Mouse (Mus musculus): Measurements from ENCODE around the gene Vps8.

Vps8 gene

DNA sequence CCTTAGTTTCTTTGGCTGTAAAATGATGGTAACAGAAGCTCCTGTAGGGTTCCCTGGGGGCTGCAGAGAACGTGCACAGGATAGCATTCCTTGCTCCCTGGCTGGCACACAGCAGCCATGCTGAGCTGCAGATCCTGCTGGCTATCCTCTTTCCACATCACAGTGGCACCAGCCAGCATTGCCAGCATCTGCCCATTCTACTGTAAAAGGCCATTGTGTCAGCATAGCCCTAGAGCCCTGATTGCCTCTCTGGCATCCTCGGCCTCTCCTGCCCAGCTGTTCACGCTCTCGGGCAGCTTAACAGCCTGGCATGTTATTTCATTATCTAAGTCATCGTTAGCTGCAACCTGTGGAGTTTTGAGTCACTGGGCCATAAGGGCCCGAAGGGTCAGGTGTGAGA is 204.3 kb downstream of the Vps8 start:
- DNase-seq (ENCODE audit: low read depth, low spot score), result no peak

DNA sequence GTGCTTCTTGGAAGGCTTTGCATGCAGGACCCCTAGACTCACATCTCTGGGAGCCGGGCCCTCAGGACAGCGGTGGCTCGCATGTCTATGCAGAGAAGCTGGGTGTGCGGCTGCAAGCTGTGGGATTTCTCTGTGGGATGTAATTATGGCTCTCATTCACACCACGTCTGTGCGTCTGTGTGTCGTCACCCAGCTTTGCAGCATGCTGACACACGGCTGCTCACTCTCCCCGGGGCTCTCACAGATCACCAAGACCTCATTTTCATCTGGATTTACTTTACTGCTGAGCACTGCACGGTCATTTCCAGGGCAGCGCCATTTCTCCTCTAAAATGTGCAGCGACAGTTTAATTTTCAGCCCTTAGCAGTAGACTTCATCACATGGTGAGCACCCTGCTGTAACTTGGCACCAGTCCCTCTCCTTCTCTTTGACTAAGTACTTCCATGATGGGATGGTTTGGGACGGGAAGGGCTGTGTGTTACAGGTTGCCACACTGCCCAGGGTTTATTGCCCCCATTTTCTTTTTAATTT is 205.2 kb downstream of the Vps8 start:
- no peak for DNase-seq (ENCODE audit: low read depth, low spot score)

DNA sequence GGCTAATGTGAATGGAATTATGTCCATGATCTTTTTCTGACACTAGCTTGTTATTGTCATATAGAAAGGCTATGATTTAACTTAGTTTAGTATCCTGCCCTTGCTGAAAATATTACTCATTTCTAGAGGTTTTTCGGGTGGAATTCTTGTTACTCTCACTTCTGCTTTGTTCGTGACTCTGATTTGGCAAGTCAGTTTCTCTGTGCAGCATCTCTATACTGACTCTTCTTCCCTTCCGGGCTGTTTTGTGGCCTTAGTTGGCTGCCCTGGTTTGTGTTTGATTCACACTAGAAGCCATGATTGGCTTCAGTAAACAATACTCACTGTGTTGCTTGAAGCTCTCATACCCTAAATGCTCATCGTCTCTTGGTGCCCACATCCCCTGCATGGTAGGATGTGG is 207.7 kb downstream of the Vps8 start:
- no peak for DNase-seq (ENCODE audit: low read depth, low spot score)

DNA sequence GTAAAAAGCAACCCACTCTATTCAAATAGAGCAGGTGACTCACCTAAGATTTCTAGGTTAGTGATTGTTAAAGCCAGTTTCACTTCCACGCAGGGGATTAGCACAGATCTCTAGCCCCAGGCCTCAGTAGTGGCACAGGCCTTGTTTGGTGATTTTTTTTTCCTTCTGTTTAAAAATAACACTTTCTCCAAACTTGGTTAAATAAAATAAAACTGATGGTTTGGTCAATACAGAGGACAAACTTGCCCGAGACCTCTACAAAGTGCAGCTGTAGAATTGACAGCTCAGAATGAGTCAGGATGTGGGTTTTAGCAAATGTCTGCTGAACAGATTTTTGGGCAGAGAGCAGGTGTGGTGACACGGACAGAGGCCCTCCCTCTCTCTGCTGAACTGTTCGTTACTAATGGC is 208.9 kb downstream of the Vps8 start:
- DNase-seq (ENCODE audit: low read depth, low spot score), result no peak

GRCm38 (mm10) chr16:21634460-21634859 is 211.5 kb downstream of the Vps8 start:
- DNase-seq (ENCODE audit: low read depth, low spot score), result no peak

GRCm38 (mm10) chr16:21636156-21636853 is 213.4 kb downstream of the Vps8 start:
- DNase-seq (ENCODE audit: low read depth, low spot score), result no peak

- DNase-seq (ENCODE audit: low read depth, low spot score), result no peak
Measured at GRCm38 (mm10) chr16:21637201-21637819, 214.4 kb downstream of the Vps8 start.

GRCm38 (mm10) chr16:21640766-21641499 is 218.0 kb downstream of the Vps8 start:
- DNase-seq (ENCODE audit: low read depth, low spot score), result no peak

- no peak for DNase-seq (ENCODE audit: low read depth, low spot score)
Measured at GRCm38 (mm10) chr16:21641944-21642343, 219.0 kb downstream of the Vps8 start.

- DNase-seq (ENCODE audit: low read depth, low spot score), result no peak
Measured at GRCm38 (mm10) chr16:21642906-21643305, 220.0 kb downstream of the Vps8 start.

DNA sequence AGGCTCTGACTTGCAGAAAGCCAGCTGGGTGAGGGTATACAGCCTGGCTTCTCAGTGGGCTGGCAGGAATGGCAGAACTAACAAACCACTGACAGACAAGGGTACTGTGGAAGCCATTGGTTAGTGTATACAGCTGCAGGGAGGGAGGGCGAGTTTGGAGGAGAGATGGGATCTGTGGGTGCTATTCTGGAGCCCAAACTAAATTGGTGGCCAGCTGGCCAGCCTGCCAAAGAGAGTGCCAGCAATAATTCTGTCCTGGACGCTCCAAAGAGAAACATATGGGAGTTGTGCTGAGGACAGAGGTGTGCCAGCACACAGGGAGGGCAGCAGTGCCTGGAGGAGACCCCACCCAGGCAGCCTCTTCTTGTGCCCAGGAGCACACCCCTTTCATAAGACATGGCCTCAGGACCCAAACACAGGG is 220.7 kb downstream of the Vps8 start:
- DNase-seq (ENCODE audit: low read depth, low spot score), result no peak

GRCm38 (mm10) chr16:21644066-21644561 is 221.2 kb downstream of the Vps8 start:
- DNase-seq (ENCODE audit: low read depth, low spot score), result no peak

DNA sequence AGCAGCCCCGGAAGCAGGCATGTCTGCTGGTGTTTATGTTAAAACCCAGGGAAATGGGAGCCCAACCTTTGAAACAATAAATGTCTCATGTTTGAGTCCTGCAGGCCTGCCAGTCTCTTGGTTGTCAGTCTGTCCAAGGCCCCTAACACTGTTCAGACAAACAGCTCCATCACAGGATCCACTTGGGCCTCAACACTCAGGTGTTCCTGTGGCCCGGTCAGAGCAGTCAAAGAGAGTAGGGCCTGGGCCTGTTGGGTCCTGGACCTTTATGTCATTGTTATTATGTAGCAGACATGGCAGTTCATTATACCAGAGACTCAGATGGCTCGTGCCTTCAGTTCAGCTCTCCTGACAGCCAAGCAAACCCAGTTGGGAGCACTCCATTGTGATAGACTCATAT is 221.7 kb downstream of the Vps8 start:
- no peak for DNase-seq (ENCODE audit: low read depth, low spot score)

GRCm38 (mm10) chr16:21645915-21646314 is 223.0 kb downstream of the Vps8 start:
- no peak for DNase-seq (ENCODE audit: low read depth, low spot score)

DNA sequence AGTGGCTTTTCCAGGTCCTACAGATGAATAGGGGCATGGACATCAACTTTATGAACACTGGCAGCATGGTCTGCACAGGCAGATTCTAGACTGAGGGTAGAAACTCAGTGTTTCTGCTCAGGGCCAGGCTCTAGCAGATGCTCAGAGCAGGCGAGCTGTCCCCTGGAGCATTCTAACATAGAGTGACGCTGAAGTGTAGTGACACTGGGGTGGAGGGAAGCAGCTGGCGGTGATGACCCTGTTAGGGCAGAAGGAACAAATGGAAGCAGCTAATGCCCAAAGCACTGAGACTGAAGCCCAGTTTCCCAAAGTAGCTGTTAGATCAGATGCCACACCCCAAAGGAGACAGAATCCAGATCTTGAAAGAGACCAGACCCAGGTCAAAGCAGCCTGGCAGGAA is 223.6 kb downstream of the Vps8 start:
- no peak for DNase-seq (ENCODE audit: low read depth, low spot score)

DNA sequence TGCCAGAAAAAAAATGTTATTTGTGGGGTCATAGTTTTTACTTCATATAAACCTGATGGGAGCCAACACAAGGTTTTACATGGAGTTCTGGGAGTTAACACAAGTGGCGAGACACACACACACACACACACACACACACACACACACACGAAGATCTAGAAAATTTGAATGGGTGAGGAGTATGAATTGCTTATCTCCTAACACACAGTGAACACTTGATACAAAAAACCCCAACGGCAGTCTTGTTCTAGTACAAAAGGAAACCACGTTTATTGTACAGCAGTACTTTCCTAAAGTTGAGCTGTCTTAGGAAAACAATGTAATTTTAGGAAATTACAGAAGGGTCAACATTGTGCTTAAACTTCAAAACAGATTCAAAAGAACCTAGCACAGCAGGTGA is 225.9 kb downstream of the Vps8 start:
- DNase-seq (ENCODE audit: low read depth, low spot score), result no peak

DNA sequence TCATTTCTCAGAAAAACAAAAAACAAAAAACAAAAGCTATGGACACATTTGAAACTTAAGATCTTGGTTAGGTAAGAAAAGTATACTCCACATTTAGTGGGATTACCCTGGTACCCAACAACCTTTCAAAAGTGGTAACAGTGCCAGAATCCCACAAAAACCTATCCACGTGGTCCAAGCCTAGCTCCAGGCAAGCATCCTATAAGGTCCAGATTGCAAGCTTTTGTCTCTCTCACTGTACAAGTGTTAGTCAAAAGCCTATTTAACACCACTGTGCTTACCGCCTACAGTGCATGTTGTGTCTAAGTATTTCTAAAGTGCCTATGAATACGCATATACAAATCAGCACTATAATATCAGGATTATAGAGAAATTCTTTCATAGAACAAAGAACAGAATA is 227.4 kb downstream of the Vps8 start:
- no peak for DNase-seq (ENCODE audit: low read depth, low spot score)

GRCm38 (mm10) chr16:21651161-21651560 is 228.2 kb downstream of the Vps8 start:
- DNase-seq (ENCODE audit: low read depth, low spot score), result no peak

DNA sequence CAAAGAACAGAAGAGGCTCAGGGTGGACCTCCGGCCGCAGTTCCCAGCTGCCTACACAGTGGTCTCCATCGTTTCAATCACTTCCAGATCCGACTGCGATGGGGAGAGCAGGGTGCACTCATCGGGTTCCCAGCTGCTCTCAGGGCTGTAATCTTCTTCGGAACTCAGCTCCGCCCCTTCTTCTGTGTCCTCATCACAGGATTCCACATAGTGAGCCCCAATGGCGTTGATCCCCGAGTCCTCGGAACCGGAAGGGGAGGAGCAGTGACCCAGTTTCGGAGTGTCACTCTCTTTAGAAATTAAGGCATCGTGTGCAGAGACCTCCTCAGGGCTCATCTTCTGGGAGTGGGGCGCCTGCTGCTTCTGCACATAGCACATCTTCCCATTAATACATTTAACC is 230.2 kb downstream of the Vps8 start:
- DNase-seq (ENCODE audit: low read depth, low spot score), result no peak

DNA sequence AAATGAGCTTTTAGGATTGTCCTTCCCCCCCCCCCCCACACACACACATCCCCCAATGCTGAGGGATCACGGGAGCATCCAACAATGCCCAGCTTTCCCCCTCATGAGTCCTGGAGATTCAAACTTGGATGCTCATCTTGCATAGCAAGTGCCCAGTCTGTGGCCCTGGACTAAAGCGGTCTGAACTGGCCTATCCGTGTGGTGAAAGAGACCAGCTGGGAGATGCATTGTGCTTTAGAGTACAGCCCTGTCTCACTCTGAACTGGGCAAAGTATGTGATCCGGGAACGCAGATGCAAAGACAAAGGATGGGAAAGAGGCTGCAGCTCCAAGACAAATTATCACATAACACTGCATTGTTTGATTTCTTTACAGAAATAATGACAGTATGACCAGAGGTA is 231.5 kb downstream of the Vps8 start:
- DNase-seq (ENCODE audit: low read depth, low spot score), result no peak

- DNase-seq (ENCODE audit: low read depth, low spot score), result no peak
Measured at GRCm38 (mm10) chr16:21655291-21655690, 232.4 kb downstream of the Vps8 start.

DNA sequence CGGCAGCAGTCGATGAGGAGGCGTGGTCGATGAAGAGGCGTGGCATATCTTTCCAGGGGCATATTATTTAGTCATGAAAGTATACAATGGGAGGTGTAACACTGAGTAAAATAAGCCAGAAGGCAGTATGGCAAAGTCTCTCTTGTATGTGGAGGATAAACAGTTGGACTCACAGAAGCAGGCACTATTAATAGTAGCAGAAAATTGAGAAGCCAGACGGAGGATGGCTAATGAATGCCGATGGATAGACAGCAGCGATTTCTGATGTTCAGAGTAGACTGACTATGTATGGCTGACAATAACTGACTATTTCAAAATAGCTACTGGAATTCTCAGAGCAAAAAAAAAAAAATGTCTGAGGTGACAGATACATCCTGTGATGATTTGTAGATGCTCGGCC is 233.0 kb downstream of the Vps8 start:
- DNase-seq (ENCODE audit: low read depth, low spot score), result peak; percentile 24
